Mouse (Mus musculus) G1E (cell line): Measurements from ENCODE around the gene Pot1a.

ENCODE experiments used
- CTCF ChIP-seq: IDR thresholded peaks from 2 replicates; pipeline ENCODE4 v1.5.1; 2012; ENCODE audit warnings: low read depth, low read length, inconsistent platforms, mixed read lengths
- GATA1 ChIP-seq: IDR thresholded peaks from 2 replicates; pipeline ENCODE4 v1.6.1; 2012; ENCODE audit warnings: borderline replicate concordance, low read length, inconsistent platforms, mixed read lengths
- TAL1 ChIP-seq: conservative IDR thresholded peaks from 2 replicates; pipeline ENCODE4 v1.6.1; 2012; ENCODE audit warnings: low read depth, low read length, inconsistent platforms, mixed read lengths

DNA sequence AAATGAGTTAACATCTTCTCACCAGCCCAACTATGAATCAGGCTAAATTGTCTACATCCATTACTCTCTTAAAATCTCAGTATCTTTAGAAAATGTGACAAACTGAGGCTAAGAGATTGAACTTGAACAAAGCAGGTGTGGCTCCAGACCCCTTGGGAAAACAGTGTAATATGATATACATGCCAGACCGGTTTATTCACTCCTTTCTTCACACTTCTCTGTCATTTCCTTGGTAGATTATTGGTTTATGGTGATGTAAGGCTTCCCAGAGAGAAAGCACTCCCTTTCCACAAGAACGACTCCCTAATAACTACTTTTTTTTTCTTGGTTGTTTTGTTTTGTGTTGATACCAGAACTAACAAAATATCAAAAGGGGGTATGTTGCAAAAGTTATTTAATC is 98.4 kb downstream of the Pot1a start:
- TF ChIP-seq CTCF (no peak), TAL1 (no peak), GATA1 (no peak)
